Mouse (Mus musculus): ENCODE measurements at regions not wholly inside any gene's neighbourhood (a gene's known extent, or its start where the extent isn't known, plus 50 kb on each side); places are given as distances from the start of the nearest gene placed in this dataset.

GRCm38 (mm10) chr13:52185574-52185973 lies 339.1 kb downstream of the Gadd45g start:
- no peaks in the 10 kb centered on the region for H3K9me3 ChIP-seq (ENCODE audit: control insufficient read depth, low read length)
- no peak for ATAC-seq (ENCODE audit: low read depth)
- WGBS: 65% methylated on average over 1 of the region's 1 CpGs
- no peaks in the 10 kb centered on the region for H3K4me1 ChIP-seq (replicated peaks; ENCODE audit: control insufficient read depth, insufficient read depth, low read length)
- no peaks in the 10 kb centered on the region for H3K36me3 ChIP-seq (ENCODE audit: control insufficient read depth, insufficient read depth, low read length)
- H3K27me3 ChIP-seq (ENCODE audit: control insufficient read depth, insufficient read depth, low read depth, low read length): no peaks in the 10 kb centered on the region
- no peak overlapping the region for H3K4me2 ChIP-seq (ENCODE audit: low read depth, low read length)
- H3K27ac ChIP-seq (ENCODE audit: low read length): no peak overlapping the region
- no peak overlapping the region for H3K4me3 ChIP-seq (ENCODE audit: low read length)
- no peak overlapping the region for H3K9ac ChIP-seq (ENCODE audit: low read length)

- ATAC-seq (ENCODE audit: low read depth): no peak
- Histone ChIP-seq H3K4me2 (ENCODE audit: low read depth, low read length) (no peak overlapping the region), H3K9me3 (ENCODE audit: control insufficient read depth, low read length) (no peaks in the 10 kb centered on the region), H3K36me3 (ENCODE audit: control insufficient read depth, insufficient read depth, low read length) (no peaks in the 10 kb centered on the region), H3K4me3 (ENCODE audit: low read length) (no peak overlapping the region), H3K4me1 (replicated peaks; ENCODE audit: control insufficient read depth, insufficient read depth, low read length) (no peaks in the 10 kb centered on the region), H3K27ac (ENCODE audit: low read length) (no peak overlapping the region), H3K27me3 (ENCODE audit: control insufficient read depth, insufficient read depth, low read depth, low read length) (no peaks in the 10 kb centered on the region), H3K9ac (ENCODE audit: low read length) (no peak overlapping the region)
- WGBS: 80% methylated on average over 8 of the region's 8 CpGs
Observed at GRCm38 (mm10) chr13:52187841-52188604, 341.5 kb downstream of the Gadd45g start.

DNA sequence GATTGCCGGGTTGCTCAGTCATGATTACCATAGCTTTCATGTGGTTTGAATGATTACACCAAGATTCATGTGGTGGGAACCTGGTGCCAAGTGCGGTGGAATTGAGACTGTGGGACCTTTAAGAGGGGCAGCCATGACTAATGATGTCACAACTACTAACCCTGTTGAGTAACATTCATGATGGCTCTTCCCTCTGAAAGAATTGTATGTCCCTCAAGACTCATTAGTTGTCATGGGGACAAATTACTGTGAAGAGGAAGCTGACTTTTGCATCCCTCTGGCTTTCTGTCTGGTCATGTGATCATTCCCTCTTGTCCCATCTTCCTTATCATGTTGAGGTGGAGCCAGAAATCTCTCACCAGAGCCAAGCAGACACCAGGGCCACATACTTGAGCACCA lies 342.1 kb downstream of the Gadd45g start:
- ATAC-seq (ENCODE audit: low read depth): no peak
- Histone ChIP-seq H3K27ac (ENCODE audit: low read length) (no peak overlapping the region), H3K4me1 (replicated peaks; ENCODE audit: control insufficient read depth, insufficient read depth, low read length) (no peaks in the 10 kb centered on the region), H3K9me3 (ENCODE audit: control insufficient read depth, low read length) (no peaks in the 10 kb centered on the region), H3K9ac (ENCODE audit: low read length) (no peak overlapping the region), H3K4me3 (ENCODE audit: low read length) (no peak overlapping the region), H3K36me3 (ENCODE audit: control insufficient read depth, insufficient read depth, low read length) (no peaks in the 10 kb centered on the region), H3K27me3 (ENCODE audit: control insufficient read depth, insufficient read depth, low read depth, low read length) (no peaks in the 10 kb centered on the region), H3K4me2 (ENCODE audit: low read depth, low read length) (no peak overlapping the region)
- 71% methylated on average over 2 of the region's 2 CpGs for WGBS

DNA sequence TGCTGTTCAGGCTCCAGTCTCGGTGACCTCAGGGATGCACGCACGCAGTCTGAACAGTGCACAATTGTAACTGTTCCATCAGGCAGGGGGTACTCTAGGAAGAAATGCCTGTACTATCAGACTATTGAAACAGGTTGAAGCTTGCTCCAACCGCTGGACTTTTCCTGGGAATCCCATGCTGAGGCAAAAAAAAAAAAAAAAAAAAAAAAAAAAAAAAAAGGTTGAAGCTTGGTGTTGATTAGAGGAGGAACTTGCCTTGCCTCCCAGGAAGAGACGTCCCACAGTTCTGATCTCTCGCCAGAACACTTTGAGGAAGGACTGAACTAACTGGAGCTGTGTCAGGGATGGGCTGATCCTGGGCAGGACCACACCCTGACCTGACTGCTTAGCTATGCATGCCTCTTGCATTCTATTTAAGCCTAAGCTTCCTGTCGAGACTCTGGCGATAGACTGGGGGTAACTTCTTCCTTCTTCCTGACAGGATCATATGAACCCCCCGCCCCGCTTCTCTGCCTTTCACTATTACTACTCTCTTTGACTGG lies 341.6 kb downstream of the Diras2 start:
- no peak for ATAC-seq (ENCODE audit: low read depth)
- H3K4me2 ChIP-seq (ENCODE audit: low read depth, low read length): no peak overlapping the region
- WGBS: 59% methylated on average over 10 of the region's 10 CpGs

DNA sequence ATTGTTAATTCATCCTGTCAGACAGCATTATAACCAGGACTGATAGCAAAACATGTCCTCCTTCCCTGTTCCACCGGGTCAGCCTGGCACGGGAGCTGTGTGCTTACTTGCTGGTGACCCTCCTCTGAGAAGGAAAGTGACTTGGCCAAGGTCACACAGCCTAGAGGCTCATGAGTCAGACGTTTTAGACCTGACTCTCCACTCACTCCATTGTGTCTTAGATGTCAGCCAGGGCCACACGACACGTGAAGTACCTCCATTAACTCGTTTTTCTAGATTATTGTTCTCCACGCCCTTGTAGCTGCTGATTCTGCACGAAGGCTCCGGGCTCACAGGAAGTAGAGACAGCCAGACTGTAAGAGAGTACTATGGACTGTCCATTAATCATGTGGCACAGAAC lies 340.8 kb downstream of the Diras2 start:
- Histone ChIP-seq H3K4me1 (replicated peaks; ENCODE audit: control insufficient read depth, insufficient read depth, low read length) (no peaks in the 10 kb centered on the region), H3K9me3 (ENCODE audit: control insufficient read depth, low read length) (no peaks in the 10 kb centered on the region), H3K4me3 (ENCODE audit: low read length) (no peak overlapping the region), H3K36me3 (ENCODE audit: control insufficient read depth, insufficient read depth, low read length) (no peaks in the 10 kb centered on the region), H3K9ac (ENCODE audit: low read length) (no peak overlapping the region), H3K27ac (ENCODE audit: low read length) (no peak overlapping the region), H3K4me2 (ENCODE audit: low read depth, low read length) (no peak overlapping the region), H3K27me3 (ENCODE audit: control insufficient read depth, insufficient read depth, low read depth, low read length) (no peaks in the 10 kb centered on the region)
- WGBS: 32% methylated on average over 9 of the region's 9 CpGs
- ATAC-seq (ENCODE audit: low read depth): 0 out of 2 replicates have a peak, but pooled peaks have one; percentile 10

More for the DNA sequence above, 341.6 kb downstream of the Diras2 start:
- Histone ChIP-seq H3K27ac (ENCODE audit: low read length) (no peak overlapping the region), H3K27me3 (ENCODE audit: control insufficient read depth, insufficient read depth, low read depth, low read length) (no peaks in the 10 kb centered on the region), H3K9ac (ENCODE audit: low read length) (no peak overlapping the region), H3K4me3 (ENCODE audit: low read length) (no peak overlapping the region), H3K4me1 (replicated peaks; ENCODE audit: control insufficient read depth, insufficient read depth, low read length) (no peaks in the 10 kb centered on the region), H3K36me3 (ENCODE audit: control insufficient read depth, insufficient read depth, low read length) (no peaks in the 10 kb centered on the region), H3K9me3 (ENCODE audit: control insufficient read depth, low read length) (no peaks in the 10 kb centered on the region)

- Histone ChIP-seq H3K27ac (ENCODE audit: low read length) (no peak overlapping the region), H3K4me1 (replicated peaks; ENCODE audit: control insufficient read depth, insufficient read depth, low read length) (no peaks in the 10 kb centered on the region), H3K4me2 (ENCODE audit: low read depth, low read length) (no peak overlapping the region), H3K9me3 (ENCODE audit: control insufficient read depth, low read length) (no peaks in the 10 kb centered on the region), H3K27me3 (ENCODE audit: control insufficient read depth, insufficient read depth, low read depth, low read length) (no peaks in the 10 kb centered on the region), H3K4me3 (ENCODE audit: low read length) (no peak overlapping the region), H3K36me3 (ENCODE audit: control insufficient read depth, insufficient read depth, low read length) (no peaks in the 10 kb centered on the region), H3K9ac (ENCODE audit: low read length) (no peak overlapping the region)
- no peak for ATAC-seq (ENCODE audit: low read depth)
- WGBS: 63% methylated on average over 15 of the region's 15 CpGs
Observed at GRCm38 (mm10) chr13:52190848-52191590, 340.1 kb downstream of the Diras2 start.

- H3K4me3 ChIP-seq (ENCODE audit: low read length): no peak overlapping the region
- WGBS: 45% methylated on average over 5 of the region's 5 CpGs
- no peaks in the 10 kb centered on the region for H3K36me3 ChIP-seq (ENCODE audit: control insufficient read depth, insufficient read depth, low read length)
- ATAC-seq (ENCODE audit: low read depth): no peak
- H3K9me3 ChIP-seq (ENCODE audit: control insufficient read depth, low read length): no peaks in the 10 kb centered on the region
- H3K9ac ChIP-seq (ENCODE audit: low read length): no peak overlapping the region
- no peak overlapping the region for H3K4me2 ChIP-seq (ENCODE audit: low read depth, low read length)
- no peaks in the 10 kb centered on the region for H3K27me3 ChIP-seq (ENCODE audit: control insufficient read depth, insufficient read depth, low read depth, low read length)
- H3K27ac ChIP-seq (ENCODE audit: low read length): no peak overlapping the region
- no peaks in the 10 kb centered on the region for H3K4me1 ChIP-seq (replicated peaks; ENCODE audit: control insufficient read depth, insufficient read depth, low read length)
Observed at GRCm38 (mm10) chr13:52196917-52197316, 334.2 kb downstream of the Diras2 start.

- H3K9ac ChIP-seq (ENCODE audit: low read length): no peak overlapping the region
- no peak overlapping the region for H3K27ac ChIP-seq (ENCODE audit: low read length)
- no peaks in the 10 kb centered on the region for H3K36me3 ChIP-seq (ENCODE audit: control insufficient read depth, insufficient read depth, low read length)
- H3K4me3 ChIP-seq (ENCODE audit: low read length): no peak overlapping the region
- H3K9me3 ChIP-seq (ENCODE audit: control insufficient read depth, low read length): no peaks in the 10 kb centered on the region
- no peaks in the 10 kb centered on the region for H3K4me1 ChIP-seq (replicated peaks; ENCODE audit: control insufficient read depth, insufficient read depth, low read length)
- H3K27me3 ChIP-seq (ENCODE audit: control insufficient read depth, insufficient read depth, low read depth, low read length): no peaks in the 10 kb centered on the region
- H3K4me2 ChIP-seq (ENCODE audit: low read depth, low read length): no peak overlapping the region
- WGBS: 82% methylated on average over 7 of the region's 7 CpGs
- no peak for ATAC-seq (ENCODE audit: low read depth)
Observed at GRCm38 (mm10) chr13:52198649-52199348, 332.3 kb downstream of the Diras2 start.

DNA sequence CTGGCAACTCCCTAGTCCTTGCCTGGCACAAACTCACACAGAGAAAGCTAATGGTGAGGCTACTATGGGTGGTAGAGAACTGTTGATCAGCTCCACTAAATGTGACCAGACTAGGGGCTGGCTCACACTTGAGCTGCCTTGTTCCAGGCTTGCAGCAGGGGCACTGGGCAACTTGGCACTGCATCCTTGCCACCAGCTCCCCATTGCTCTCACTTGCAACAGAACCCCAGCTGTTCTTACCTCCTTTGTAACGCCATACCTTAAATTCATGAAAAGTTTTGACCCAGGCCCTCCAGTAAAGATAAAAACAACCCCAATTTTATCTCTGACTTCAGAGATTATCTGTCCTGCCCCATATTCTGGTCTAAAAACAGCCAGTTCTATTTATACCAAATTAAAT lies 328.7 kb downstream of the Diras2 start:
- Histone ChIP-seq H3K9me3 (ENCODE audit: control insufficient read depth, low read length) (no peaks in the 10 kb centered on the region), H3K4me3 (ENCODE audit: low read length) (no peak overlapping the region), H3K4me2 (ENCODE audit: low read depth, low read length) (no peak overlapping the region), H3K27ac (ENCODE audit: low read length) (no peak overlapping the region), H3K4me1 (replicated peaks; ENCODE audit: control insufficient read depth, insufficient read depth, low read length) (no peaks in the 10 kb centered on the region), H3K36me3 (ENCODE audit: control insufficient read depth, insufficient read depth, low read length) (no peaks in the 10 kb centered on the region), H3K27me3 (ENCODE audit: control insufficient read depth, insufficient read depth, low read depth, low read length) (no peaks in the 10 kb centered on the region), H3K9ac (ENCODE audit: low read length) (no peak overlapping the region)
- no peak for ATAC-seq (ENCODE audit: low read depth)
- 77% methylated on average over 1 of the region's 1 CpGs for WGBS
